Mouse (Mus musculus) ES-Bruce4 (cell line): ENCODE measurements around the gene Trim45. TPM values are rescaled to one million over a fixed set of nuclear protein-coding genes. Genes with fewer than 3 reads are reported as not detected.
A peak's percentile ranks its signal among the peaks of the same experiment; 100 is the strongest.

Experiments
- H3K27ac ChIP-seq: 2 replicates; pipeline ENCODE4 v1.5.1; 2012; ENCODE audit warnings: low read length, inconsistent platforms; ENCODE audit not compliant: insufficient read depth
- H3K27me3 ChIP-seq: 2 replicates; pipeline ENCODE4 v1.6.1; 2012; ENCODE audit warnings: mild to moderate bottlenecking, low read length, inconsistent platforms; ENCODE audit not compliant: control insufficient read depth, poor library complexity, insufficient read depth, severe bottlenecking
- H3K36me3 ChIP-seq: 2 replicates; pipeline ENCODE4 v1.6.1; 2012; ENCODE audit warnings: inconsistent platforms, mild to moderate bottlenecking, low read length, moderate library complexity; ENCODE audit not compliant: control insufficient read depth, poor library complexity, insufficient read depth, severe bottlenecking
- H3K4me1 ChIP-seq: one replicate; pipeline ENCODE4 v1.8.1; 2011; ENCODE audit warnings: low read length; ENCODE audit not compliant: control insufficient read depth, insufficient read depth
- H3K4me3 ChIP-seq: 2 replicates; pipeline ENCODE4 v1.5.1; 2011; ENCODE audit warnings: low read depth, mild to moderate bottlenecking, low read length
- H3K9ac ChIP-seq: 2 replicates; pipeline ENCODE4 v1.6.1; 2012; ENCODE audit warnings: low read depth, mild to moderate bottlenecking, inconsistent platforms; ENCODE audit not compliant: poor library complexity, severe bottlenecking
- H3K9me3 ChIP-seq: replicated peaks from 2 replicates; pipeline ENCODE4 v1.6.1; 2012; ENCODE audit warnings: mild to moderate bottlenecking, low read length, inconsistent platforms; ENCODE audit not compliant: control insufficient read depth, poor library complexity, insufficient read depth, severe bottlenecking
- CTCF ChIP-seq: IDR thresholded peaks from one replicate; pipeline ENCODE4 v1.8.1; 2011; ENCODE audit warnings: low read depth, low read length
- EP300 ChIP-seq: IDR thresholded peaks from 2 replicates; pipeline ENCODE4 v1.6.1; 2011; ENCODE audit warnings: low read depth, low read length; ENCODE audit not compliant: insufficient read depth
- POLR2A ChIP-seq: IDR thresholded peaks from one replicate; pipeline ENCODE4 v1.8.1; 2011; ENCODE audit warnings: low read length; ENCODE audit not compliant: insufficient read depth
- polyA plus RNA-seq: library from polyadenylated mRNA; stranded (reverse); fragments of >200 nt; gene quantifications from 2 replicates; pipeline ENCODE4 v1.2.4, GENCODE M21; 2011; ENCODE audit warnings: low read depth; ENCODE audit not compliant: missing spikeins, insufficient read depth, insufficient read length

The Trim45 gene
- polyA plus RNA-seq, 1 experiment, result 5.9 TPM

GRCm38 (mm10) chr3:100892383-100893335 is 29.3 kb upstream of the Trim45 start:
- no peaks in the 10 kb centered on the region for H3K27me3 ChIP-seq
- H3K9ac ChIP-seq, result no peak overlapping the region
- TF ChIP-seq POLR2A (no peak), EP300 (no peak), CTCF (no peak)
- H3K4me3 ChIP-seq, result no peak overlapping the region
- H3K36me3 ChIP-seq, result no peaks in the 10 kb centered on the region
- H3K4me1 ChIP-seq, result no peaks in the 10 kb centered on the region
- no peaks in the 10 kb centered on the region for H3K9me3 ChIP-seq
- no peak overlapping the region for H3K27ac ChIP-seq

- Histone ChIP-seq H3K9me3 (no peaks in the 10 kb centered on the region), H3K4me1 (no peaks in the 10 kb centered on the region), H3K27me3 (no peaks in the 10 kb centered on the region), H3K36me3 (no peaks in the 10 kb centered on the region), H3K4me3 (no peak overlapping the region), H3K27ac (no peak overlapping the region), H3K9ac (no peak overlapping the region)
- no peak for TF ChIP-seq CTCF
- TF ChIP-seq EP300, result no peak
- TF ChIP-seq POLR2A, result no peak
These were observed 26.5 kb upstream of the Trim45 start for GRCm38 (mm10) chr3:100895500-100895899.

GRCm38 (mm10) chr3:100906128-100906527 is 15.9 kb upstream of the Trim45 start:
- no peak overlapping the region for H3K27ac ChIP-seq
- H3K4me1 ChIP-seq, result no peaks in the 10 kb centered on the region
- no peaks in the 10 kb centered on the region for H3K9me3 ChIP-seq
- H3K4me3 ChIP-seq, result no peak overlapping the region
- no peak for TF ChIP-seq CTCF
- H3K27me3 ChIP-seq, result no peaks in the 10 kb centered on the region
- H3K36me3 ChIP-seq, result no peaks in the 10 kb centered on the region
- no peak overlapping the region for H3K9ac ChIP-seq

- H3K9me3 ChIP-seq, result no peaks in the 10 kb centered on the region
- H3K27ac ChIP-seq, result no peak overlapping the region
- H3K36me3 ChIP-seq, result no peaks in the 10 kb centered on the region
- TF ChIP-seq EP300 (no peak), CTCF (peak; percentile 68)
- no peaks in the 10 kb centered on the region for H3K4me1 ChIP-seq
- H3K9ac ChIP-seq, result no peak overlapping the region
- H3K27me3 ChIP-seq, result no peaks in the 10 kb centered on the region
- no peak overlapping the region for H3K4me3 ChIP-seq
These were observed 15.1 kb upstream of the Trim45 start for GRCm38 (mm10) chr3:100906916-100907315.

DNA sequence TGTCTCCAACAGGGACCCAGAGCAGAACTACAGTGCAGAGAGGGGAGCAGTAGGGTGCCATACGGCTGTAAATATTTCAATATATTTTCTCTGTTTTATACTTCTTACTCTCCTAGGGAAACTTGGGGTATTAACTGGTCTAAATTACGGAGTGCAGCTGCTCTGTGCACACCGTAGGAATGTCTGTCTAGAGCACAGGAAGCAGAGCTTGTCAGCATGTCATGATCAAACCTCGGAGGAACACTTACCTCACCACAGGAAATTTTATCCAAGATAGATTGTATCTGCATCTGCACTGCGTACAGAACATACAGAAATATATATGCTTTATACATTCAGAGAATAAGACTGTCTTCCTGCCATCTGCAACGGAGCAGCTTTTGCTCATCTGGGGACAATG is 13.4 kb upstream of the Trim45 start:
- H3K27me3 ChIP-seq, result no peaks in the 10 kb centered on the region
- no peaks in the 10 kb centered on the region for H3K4me1 ChIP-seq
- no peak overlapping the region for H3K27ac ChIP-seq
- no peak overlapping the region for H3K9ac ChIP-seq
- H3K9me3 ChIP-seq, result no peaks in the 10 kb centered on the region
- H3K4me3 ChIP-seq, result no peak overlapping the region
- H3K36me3 ChIP-seq, result no peaks in the 10 kb centered on the region
- TF ChIP-seq CTCF (no peak), POLR2A (no peak), EP300 (no peak)

DNA sequence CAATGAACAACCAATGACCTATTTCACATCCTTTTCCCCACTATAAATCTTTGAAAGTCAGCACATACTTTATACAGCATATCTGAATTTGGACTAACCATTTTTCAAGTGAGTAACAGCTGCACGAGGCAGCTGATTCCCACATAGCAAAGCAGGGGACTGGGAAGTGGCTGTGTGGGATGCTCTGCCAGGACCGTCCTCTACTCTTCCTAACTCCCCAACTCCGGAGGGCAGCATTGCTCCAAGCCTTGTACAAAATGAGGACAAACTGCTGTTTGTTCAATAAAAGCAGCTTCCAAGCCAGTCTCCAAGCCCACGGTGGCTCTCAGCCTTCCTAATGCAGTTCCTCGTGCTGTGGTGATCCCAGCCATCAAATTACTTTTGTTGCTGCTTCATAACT is 11.4 kb upstream of the Trim45 start:
- Histone ChIP-seq H3K9me3 (no peaks in the 10 kb centered on the region), H3K4me3 (no peak overlapping the region), H3K9ac (no peak overlapping the region), H3K36me3 (no peaks in the 10 kb centered on the region), H3K4me1 (no peaks in the 10 kb centered on the region), H3K27ac (no peak overlapping the region), H3K27me3 (no peaks in the 10 kb centered on the region)
- TF ChIP-seq EP300 (no peak), POLR2A (no peak), CTCF (no peak)
